Comparison of ENCODE assay signal across 9 mouse cellular contexts in the genomic region with DNA sequence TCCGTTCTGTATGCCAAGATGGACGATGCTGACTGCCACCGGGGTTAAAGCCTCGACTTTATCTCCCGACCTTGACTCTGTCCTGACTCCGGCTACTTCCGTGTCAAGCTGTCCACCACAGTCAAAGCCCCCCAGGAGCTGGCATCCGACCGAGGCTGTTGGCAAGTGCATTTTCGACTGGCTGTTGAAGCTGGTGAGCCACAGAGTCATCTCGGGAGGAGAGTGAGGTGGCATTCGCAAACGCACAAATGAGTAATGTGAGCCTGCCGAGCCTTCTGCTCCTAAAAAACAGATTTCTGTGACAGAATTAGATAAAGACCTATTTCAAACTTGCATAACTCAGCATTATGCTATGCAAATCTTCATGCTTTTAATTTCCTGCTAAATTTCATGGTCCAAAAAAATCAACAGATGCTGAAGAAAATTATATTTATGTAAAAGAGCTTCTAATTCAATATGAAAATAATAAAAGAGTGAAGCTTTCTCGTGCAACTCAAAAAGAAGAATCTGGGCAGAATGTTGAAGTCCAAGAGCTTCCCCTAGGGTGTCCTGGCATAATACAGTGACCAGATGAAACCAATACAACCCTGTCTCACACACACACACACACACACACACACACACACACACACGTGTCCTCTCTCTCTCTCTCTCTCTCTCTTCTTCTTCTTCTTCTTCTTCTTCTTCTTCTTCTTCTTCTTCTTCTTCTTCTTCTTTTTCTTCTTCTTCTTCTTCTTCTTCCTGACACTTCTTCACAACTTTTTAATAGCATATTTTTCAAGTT.
A peak's percentile ranks its signal among the peaks of the same experiment; 100 is the strongest.
DNase-seq lines count a peak whose midpoint lies in the region; ATAC-seq lines count a peak whose summit lies in the region.
"Had no signal": no experiment of that assay in that cellular context is flagged by ENCODE, and none has a peak within 500 bp of the region (broad histone marks: within the 10 kb centered on the region; RNA-seq: fewer than 3 reads in every experiment).

No protein-coding gene starts in this region.

- H3K36me3 ChIP-seq in midbrain, embryonic 16.5 days (ENCODE audit: control insufficient read depth, insufficient read depth, low read length), result no peaks in the 10 kb centered on the region
- H3K36me3 ChIP-seq: neural tube, embryonic 12.5 days had no signal

- no peak overlapping the region for H3K4me2 ChIP-seq in midbrain, embryonic 16.5 days (ENCODE audit: low read length)
- H3K4me2 ChIP-seq: neural tube, embryonic 12.5 days had no signal

- DNase-seq in gastrocnemius, postnatal 14 days, result peak; percentile 11
- DNase-seq in gastrocnemius, postnatal 25 days, result no peak
- DNase-seq in adrenal gland, adult (ENCODE audit: inconsistent age in 2 of 2, low spot score in 1 of 2), result peak; percentile 57 to 73
- DNase-seq in cerebellum, postnatal 25 days, result peak; percentile 86 to 89
- DNase-seq in left cerebral cortex, adult 9 months (ENCODE audit: low spot score in 2 of 2), result peak; percentile 36 to 68
- no peak for DNase-seq in embryo, embryonic 9.5 days (ENCODE audit: extremely low spot score)

- intact Hi-C loops in gastrocnemius, postnatal 14 days (cut with DNase I; ENCODE audit: low total_unique reads), result no loop called here

- WGBS in midbrain, embryonic 16.5 days, result 79% methylated on average over 16 of the region's 16 CpGs

- no peak overlapping the region for H3K27ac ChIP-seq in midbrain, embryonic 16.5 days (ENCODE audit: low read length)
- H3K27ac ChIP-seq: neural tube, embryonic 12.5 days had no signal

- no peak for ATAC-seq in CD4-positive, CD25-positive, alpha-beta regulatory T cell, adult 4 months
- no peak for ATAC-seq in midbrain, embryonic 16.5 days

- no peaks in the 10 kb centered on the region for H3K9me3 ChIP-seq in midbrain, embryonic 16.5 days (replicated peaks; ENCODE audit: control insufficient read depth, low read length, poor library complexity, severe bottlenecking)
- H3K9me3 ChIP-seq: neural tube, embryonic 12.5 days had no signal

- H3K4me3 ChIP-seq in midbrain, embryonic 16.5 days (ENCODE audit: low read depth, low read length), result no peak overlapping the region
- H3K4me3 ChIP-seq: neural tube, embryonic 12.5 days had no signal

- no peaks in the 10 kb centered on the region for H3K27me3 ChIP-seq in midbrain, embryonic 16.5 days (ENCODE audit: control insufficient read depth, insufficient read depth, low read depth, low read length)
- H3K27me3 ChIP-seq: neural tube, embryonic 12.5 days had no signal

- H3K4me1 ChIP-seq in midbrain, embryonic 16.5 days (ENCODE audit: control insufficient read depth, insufficient read depth, low read length), result no peaks in the 10 kb centered on the region

- no peak overlapping the region for H3K9ac ChIP-seq in midbrain, embryonic 16.5 days (ENCODE audit: low read depth, low read length)
- H3K9ac ChIP-seq: neural tube, embryonic 12.5 days had no signal

Comparison
In these comparisons a context has a peak if more than half of its experiments do, and no peak if none do; other contexts are left out.
1. DNase-seq: peak in gastrocnemius, postnatal 14 days (single experiment), adrenal gland, adult (2 of 2), cerebellum, postnatal 25 days (2 of 2) and left cerebral cortex, adult 9 months (2 of 2); none in gastrocnemius, postnatal 25 days (single experiment) and embryo, embryonic 9.5 days (single experiment).